Mouse (Mus musculus): ENCODE measurements at regions not wholly inside any gene's neighbourhood (a gene's known extent, or its start where the extent isn't known, plus 50 kb on each side); places are given as distances from the start of the nearest gene placed in this dataset.

DNA sequence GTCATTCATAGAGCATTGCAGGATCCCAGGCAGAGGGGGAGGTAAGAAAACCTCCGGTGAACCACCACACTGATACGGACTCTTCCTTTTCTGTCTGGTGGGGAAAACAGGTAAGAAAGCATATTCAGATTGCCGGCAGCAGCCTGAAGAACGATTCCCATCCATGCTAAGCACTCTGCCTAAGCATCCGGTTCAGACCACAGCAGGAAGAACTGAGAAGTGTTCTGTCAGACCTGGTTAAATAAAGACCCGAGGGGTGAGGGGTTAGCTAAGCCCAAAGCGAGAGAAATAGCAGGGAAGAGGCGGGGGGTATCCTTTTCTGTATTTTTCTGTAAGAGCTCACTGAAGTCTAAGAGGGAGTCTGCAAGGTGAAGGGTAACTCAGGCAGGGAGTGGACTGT lies 342.1 kb downstream of the Rapgef2 start:
- no peak for TF ChIP-seq ZC3H11A (IDR thresholded peaks at IDR 0.05; ENCODE audit: borderline replicate concordance, low read depth, low read length)
- no peak for TF ChIP-seq ZNF384 (IDR thresholded peaks at IDR 0.05; ENCODE audit: low read depth, low read length)
- TF ChIP-seq MAFK (IDR thresholded peaks at IDR 0.05; ENCODE audit: insufficient read depth, low read depth, low read length): no peak
- TF ChIP-seq CHD2 (IDR thresholded peaks at IDR 0.05; ENCODE audit: low read depth, low read length): no peak
- no peak for TF ChIP-seq HCFC1 (IDR thresholded peaks at IDR 0.05; ENCODE audit: borderline replicate concordance, insufficient read depth, low read length)

Measured in ES-E14 (cell line).